8 mouse cellular contexts compared by ENCODE assay signal in genomic region chr7:83477661-83478121, GRCm38 (mm10).
DNase-seq lines count a peak whose midpoint lies in the region; ATAC-seq and TF ChIP-seq lines count a peak whose summit lies in the region.
"Had no signal": no experiment of that assay in that cellular context is flagged by ENCODE, and none has a peak within 500 bp of the region (broad histone marks: within the 10 kb centered on the region; RNA-seq: fewer than 3 reads in every experiment).

No protein-coding gene starts in this region.

- TF ChIP-seq POLR2A in cerebellum, adult 2 months (IDR thresholded peaks at IDR 0.05; ENCODE audit: borderline replicate concordance, insufficient read depth, low read length) = no peak

- no peak for ATAC-seq in kidney, embryonic 14.5 days (ENCODE audit: low FRiP score, low TSS enrichment)
- ATAC-seq in embryonic facial prominence, embryonic 13.5 days (ENCODE audit: insufficient number of reproducible peaks, insufficient read depth, low FRiP score, low TSS enrichment, low read depth) = peak; percentile 72

- H3K9ac ChIP-seq in kidney, embryonic 14.5 days (ENCODE audit: low read depth, low read length) = no peak overlapping the region
- no peak overlapping the region for H3K9ac ChIP-seq in embryonic facial prominence, embryonic 13.5 days
- H3K9ac ChIP-seq: liver, embryonic 15.5 days had no signal

- H3K36me3 ChIP-seq in kidney, embryonic 14.5 days (ENCODE audit: control insufficient read depth, insufficient read depth, low read length) = no peaks in the 10 kb centered on the region
- H3K36me3 ChIP-seq in embryonic facial prominence, embryonic 13.5 days = no peaks in the 10 kb centered on the region
- H3K36me3 ChIP-seq in midbrain, embryonic 10.5 days = no peaks in the 10 kb centered on the region
- H3K36me3 ChIP-seq: liver, embryonic 15.5 days had no signal

- H3K4me3 ChIP-seq in kidney, embryonic 14.5 days (ENCODE audit: low read length) = no peak overlapping the region
- no peak overlapping the region for H3K4me3 ChIP-seq in cerebellum, adult 2 months (replicated peaks; ENCODE audit: insufficient read depth, low read depth, low read length)
- H3K4me3 ChIP-seq in embryonic facial prominence, embryonic 13.5 days = no peak overlapping the region
- no peak overlapping the region for H3K4me3 ChIP-seq in midbrain, embryonic 10.5 days
- H3K4me3 ChIP-seq: liver, embryonic 15.5 days had no signal

- H3K4me1 ChIP-seq in kidney, embryonic 14.5 days (ENCODE audit: control insufficient read depth, insufficient read depth, low read length) = no peaks in the 10 kb centered on the region
- peaks cover 4% of the 10 kb centered on the region; the same call in 1 of the 2 replicates for H3K4me1 ChIP-seq in cerebellum, adult 2 months (ENCODE audit: control insufficient read depth, insufficient read depth, low read length)
- peaks cover 45% of the 10 kb centered on the region for H3K4me1 ChIP-seq in embryonic facial prominence, embryonic 13.5 days
- peaks cover 6% of the 10 kb centered on the region; the same call in 1 of the 2 replicates for H3K4me1 ChIP-seq in midbrain, embryonic 10.5 days
- H3K4me1 ChIP-seq: liver, embryonic 15.5 days had no signal

- H3K27ac ChIP-seq in kidney, embryonic 14.5 days (ENCODE audit: low read depth, low read length) = no peak overlapping the region
- no peak overlapping the region for H3K27ac ChIP-seq in cerebellum, adult 2 months (ENCODE audit: insufficient read depth, low read length)
- H3K27ac ChIP-seq in embryonic facial prominence, embryonic 13.5 days = peak overlapping the region; percentile 92
- 0 out of 2 replicates have a peak overlapping the region, but pooled peaks have one; percentile 28 for H3K27ac ChIP-seq in midbrain, embryonic 10.5 days (replicated peaks)
- H3K27ac ChIP-seq: liver, embryonic 15.5 days had no signal

- no peaks in the 10 kb centered on the region for H3K27me3 ChIP-seq in kidney, embryonic 14.5 days (ENCODE audit: control insufficient read depth, insufficient read depth, low read length)
- H3K27me3 ChIP-seq in cerebellum, adult 2 months (ENCODE audit: control insufficient read depth, insufficient read depth, low read length) = no peaks in the 10 kb centered on the region
- H3K27me3 ChIP-seq in embryonic facial prominence, embryonic 13.5 days = no peaks in the 10 kb centered on the region
- no peaks in the 10 kb centered on the region for H3K27me3 ChIP-seq in midbrain, embryonic 10.5 days (ENCODE audit: low read depth, poor library complexity, severe bottlenecking)
- H3K27me3 ChIP-seq: liver, embryonic 15.5 days had no signal

- WGBS in kidney, embryonic 14.5 days = 57% methylated on average over 7 of the region's 7 CpGs
- WGBS in cerebellum, adult 2 months = 29% methylated on average over 7 of the region's 7 CpGs
- WGBS in embryonic facial prominence, embryonic 13.5 days = 13% methylated on average over 7 of the region's 7 CpGs
- WGBS in midbrain, embryonic 10.5 days = 66% methylated on average over 7 of the region's 7 CpGs

- H3K4me2 ChIP-seq in kidney, embryonic 14.5 days (replicated peaks; ENCODE audit: low read depth, low read length) = no peak overlapping the region
- H3K4me2 ChIP-seq in embryonic facial prominence, embryonic 13.5 days = peak overlapping the region; percentile 18
- H3K4me2 ChIP-seq: liver, embryonic 15.5 days had no signal

- TF ChIP-seq CTCF in cerebellum, adult 2 months (IDR thresholded peaks at IDR 0.05; ENCODE audit: borderline replicate concordance, insufficient read depth, low read depth, low read length) = no peak

- DNase-seq in kidney, postnatal 10 days = peak; percentile 23
- peak; percentile 37 to 66 for DNase-seq in cerebellum, adult 2 months
- DNase-seq in midbrain, embryonic 10.5 days (ENCODE audit: low spot score) = no peak
- no peak for DNase-seq in testis, postnatal 14 days (ENCODE audit: low spot score)
- DNase-seq in gastrocnemius, adult 8-10 months (ENCODE audit: low spot score in 2 of 2) = no peak

- no peaks in the 10 kb centered on the region for H3K9me3 ChIP-seq in kidney, embryonic 14.5 days (ENCODE audit: control insufficient read depth, low read length)
- H3K9me3 ChIP-seq in embryonic facial prominence, embryonic 13.5 days = no peaks in the 10 kb centered on the region
- H3K9me3 ChIP-seq in midbrain, embryonic 10.5 days (replicated peaks) = no peaks in the 10 kb centered on the region
- H3K9me3 ChIP-seq: liver, embryonic 15.5 days had no signal

Comparison
In these comparisons a context has a peak if more than half of its experiments do, and no peak if none do; other contexts are left out.
1. DNase-seq: peak in kidney, postnatal 10 days (single experiment) and cerebellum, adult 2 months (2 of 2); none in midbrain, embryonic 10.5 days (single experiment), testis, postnatal 14 days (single experiment) and gastrocnemius, adult 8-10 months (0 of 2).
2. H3K27ac ChIP-seq: peak in embryonic facial prominence, embryonic 13.5 days (single experiment) and midbrain, embryonic 10.5 days (single experiment); none in kidney, embryonic 14.5 days (single experiment) and cerebellum, adult 2 months (single experiment).